Mouse (Mus musculus): ENCODE data around the gene Mapkbp1.

Gene Mapkbp1

GRCm38 (mm10) chr2:119972537-119972879 lies at the start of gene Mapkbp1:
Mapkbp1 (plus strand) TSS chr2:119972699.
- no peak for DNase-seq

GRCm38 (mm10) chr2:119970571-119970970 lies 1.9 kb upstream of the Mapkbp1 start:
- DNase-seq, result peak in 1 of 2 experiments; percentile 67

- DNase-seq, result peak in 1 of 2 experiments; percentile 3
Observed at GRCm38 (mm10) chr2:119971316-119971715, 1.2 kb upstream of the Mapkbp1 start.

- DNase-seq, result peak; percentile 97
Observed at GRCm38 (mm10) chr2:119971837-119972536, 512 bp upstream of the Mapkbp1 start.

- no peak for DNase-seq
Observed at GRCm38 (mm10) chr2:119980343-119980986, 8.0 kb downstream of the Mapkbp1 start.

- no peak for DNase-seq
Observed at GRCm38 (mm10) chr2:119981631-119982030, 9.1 kb downstream of the Mapkbp1 start.

GRCm38 (mm10) chr2:119985871-119986270 lies 13.4 kb downstream of the Mapkbp1 start:
- DNase-seq, result peak; percentile 56 to 79

- DNase-seq, result peak in 1 of 2 experiments; percentile 22
Observed at GRCm38 (mm10) chr2:119986369-119986768, 13.9 kb downstream of the Mapkbp1 start.

- no peak for DNase-seq
Observed at GRCm38 (mm10) chr2:119987441-119987840, 14.9 kb downstream of the Mapkbp1 start.

GRCm38 (mm10) chr2:119988952-119989351 lies 16.5 kb downstream of the Mapkbp1 start:
- no peak for DNase-seq

GRCm38 (mm10) chr2:119990881-119991280 lies 18.4 kb downstream of the Mapkbp1 start:
- DNase-seq, result no peak

GRCm38 (mm10) chr2:119992349-119992748 lies 19.9 kb downstream of the Mapkbp1 start:
- DNase-seq, result no peak

- no peak for DNase-seq
Observed at GRCm38 (mm10) chr2:119993515-119993914, 21.0 kb downstream of the Mapkbp1 start.

GRCm38 (mm10) chr2:119994839-119995238 lies 22.3 kb downstream of the Mapkbp1 start:
- DNase-seq, result no peak

- peak; percentile 50 to 61 for DNase-seq
Observed at GRCm38 (mm10) chr2:119995391-119996281, 23.1 kb downstream of the Mapkbp1 start.

- DNase-seq, result no peak
Observed at GRCm38 (mm10) chr2:119997354-119997753, 24.9 kb downstream of the Mapkbp1 start.

GRCm38 (mm10) chr2:119999731-120000130 lies 27.2 kb downstream of the Mapkbp1 start:
- DNase-seq, result no peak

- peak; percentile 59 to 79 for DNase-seq
Observed at GRCm38 (mm10) chr2:120000882-120001584, 28.5 kb downstream of the Mapkbp1 start.

GRCm38 (mm10) chr2:120001956-120002355 lies 29.5 kb downstream of the Mapkbp1 start:
- DNase-seq, result no peak

- DNase-seq, result no peak
Observed at GRCm38 (mm10) chr2:120003970-120004369, 31.5 kb downstream of the Mapkbp1 start.

GRCm38 (mm10) chr2:120006696-120007095 lies 34.2 kb downstream of the Mapkbp1 start:
- no peak for DNase-seq

- DNase-seq, result peak in 1 of 2 experiments; percentile 23
Observed at GRCm38 (mm10) chr2:120007680-120008210, 35.2 kb downstream of the Mapkbp1 start.

All from lung, postnatal 4 days (tissue).